Mouse (Mus musculus) midbrain, embryonic 11.5 days (tissue): Measurements from ENCODE around the gene Gm3327. TPM values are rescaled to one million over a fixed set of nuclear protein-coding genes. Genes with fewer than 3 reads are reported as not detected.
"Not testable (repeated sequence)": the region's sequence is repeated elsewhere in the genome, so short reads cannot be mapped to it uniquely, and the experiment has no call there.

Source experiments
- ATAC-seq: fragments of 200-750 bp; cut with Nextera tagmentation; 2 replicates; pipeline ENCODE4 v1.8.0; 2017; ENCODE audit warnings: moderate TSS enrichment, moderate library complexity; ENCODE audit not compliant: low FRiP score
- DNase-seq: peaks from one replicate; pipeline ENCODE4 v3.0.0; 2015; ENCODE audit warnings: low spot score; ENCODE audit errors: missing footprints
- H3K27ac ChIP-seq: fragments of 300-500 bp; sonication (generic); 2 replicates; pipeline ENCODE4 v1.5.1; 2014; ENCODE audit warnings: low read depth, low read length
- H3K27me3 ChIP-seq: fragments of 300-500 bp; sonication (generic); 2 replicates; pipeline ENCODE4 v1.6.1; 2014; ENCODE audit warnings: mild to moderate bottlenecking, low read length, moderate library complexity, mixed read lengths; ENCODE audit not compliant: control insufficient read depth, insufficient read depth
- H3K36me3 ChIP-seq: fragments of 300-500 bp; sonication (generic); 2 replicates; pipeline ENCODE4 v1.6.1; 2014; ENCODE audit warnings: mild to moderate bottlenecking, low read length, moderate library complexity, mixed read lengths; ENCODE audit not compliant: control insufficient read depth, insufficient read depth
- H3K4me1 ChIP-seq: fragments of 300-500 bp; sonication (generic); 2 replicates; pipeline ENCODE4 v1.6.1; 2014; ENCODE audit warnings: low read length; ENCODE audit not compliant: control insufficient read depth, insufficient read depth
- H3K4me2 ChIP-seq: fragments of 300-500 bp; sonication (generic); 2 replicates; pipeline ENCODE4 v1.6.1; 2014; ENCODE audit warnings: mild to moderate bottlenecking, moderate library complexity
- H3K4me3 ChIP-seq: fragments of 300-500 bp; sonication (generic); 2 replicates; pipeline ENCODE4 v1.5.1; 2014; ENCODE audit warnings: low read depth, low read length
- H3K9ac ChIP-seq: fragments of 300-500 bp; sonication (generic); 2 replicates; pipeline ENCODE4 v1.6.1; 2014; ENCODE audit warnings: low read length
- H3K9me3 ChIP-seq: fragments of 300-500 bp; sonication (generic); 2 replicates; pipeline ENCODE4 v1.6.1; 2016; ENCODE audit warnings: low read length; ENCODE audit not compliant: control insufficient read depth
- WGBS: fragments of 180-500 bp; shearing (Covaris S2); extraction: QIAGEN DNeasy Blood & Tissue Kit; methylation state at CpG from one replicate; pipeline ENCODE4 v1.1.7; 2014; 5-methylcytosine and 5-hydroxymethylcytosine counted together
- polyA plus RNA-seq: library from polyadenylated mRNA; unstranded; fragments of >200 nt; fragmentation: Nextera tagmentation; extraction: Ambion mirVana; gene quantifications from 2 replicates; pipeline ENCODE4 v1.2.1, GENCODE M21; 2014

The Gm3327 gene
- not detected in 2 replicates for polyA plus RNA-seq

DNA sequence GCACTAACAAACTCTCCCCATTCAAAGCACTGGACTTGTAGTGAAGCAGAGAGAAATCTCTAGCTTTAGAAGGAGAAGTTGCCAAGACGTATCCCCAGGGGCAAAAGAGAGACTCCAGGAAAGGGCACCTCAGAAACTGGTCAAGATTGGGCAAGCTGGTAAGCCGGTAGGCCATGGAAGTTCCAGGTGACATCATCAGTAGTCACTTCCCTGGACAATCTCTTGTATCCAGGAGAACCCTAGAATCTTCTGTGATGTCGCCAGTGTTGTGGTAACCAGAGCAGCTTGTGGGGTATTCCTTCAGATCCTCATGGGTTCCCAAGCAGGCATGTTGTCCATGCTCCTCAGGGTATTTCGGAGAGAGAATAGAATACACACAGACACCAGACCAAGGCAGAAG is at the start of gene Gm3327:
Gene Gm3327, plus strand, starts transcription at position 301 of the 400 bp plus-strand sequence.
- not testable (repeated sequence) for H3K4me3 ChIP-seq, H3K9me3 ChIP-seq, H3K36me3 ChIP-seq, DNase-seq, H3K27ac ChIP-seq, H3K4me1 ChIP-seq, H3K9ac ChIP-seq, H3K27me3 ChIP-seq, ATAC-seq, H3K4me2 ChIP-seq
- 83% methylated on average over 3 of the region's 4 CpGs for WGBS

DNA sequence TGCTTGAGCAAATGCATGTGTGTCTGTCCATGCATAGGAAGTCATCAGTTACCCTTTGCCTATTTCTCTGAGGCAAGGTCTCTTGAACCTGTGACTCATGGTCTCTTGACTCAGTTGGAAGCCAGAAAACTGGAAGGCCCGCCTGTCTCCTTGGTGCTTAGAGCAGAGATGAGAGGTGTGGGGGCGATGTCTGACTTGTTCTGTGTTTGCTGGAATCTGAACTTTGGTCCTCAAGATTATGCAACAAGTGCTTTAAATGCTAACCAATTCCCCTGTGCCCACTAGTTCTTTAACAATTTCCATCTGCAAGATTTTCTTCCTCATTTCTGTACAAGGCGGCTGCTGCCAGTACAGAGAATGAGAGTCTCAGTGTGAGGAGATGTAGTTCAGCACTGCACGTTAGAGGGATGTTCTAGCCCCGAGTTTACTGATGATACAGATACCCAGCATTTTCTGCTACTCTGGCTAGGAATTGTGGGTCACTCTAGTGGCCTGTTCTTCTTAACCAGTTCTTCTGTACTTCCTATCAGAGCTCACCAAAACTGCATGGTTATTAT is 45.8 kb upstream of the Gm3327 start:
- DNase-seq, H3K4me1 ChIP-seq: not testable (repeated sequence)

DNA sequence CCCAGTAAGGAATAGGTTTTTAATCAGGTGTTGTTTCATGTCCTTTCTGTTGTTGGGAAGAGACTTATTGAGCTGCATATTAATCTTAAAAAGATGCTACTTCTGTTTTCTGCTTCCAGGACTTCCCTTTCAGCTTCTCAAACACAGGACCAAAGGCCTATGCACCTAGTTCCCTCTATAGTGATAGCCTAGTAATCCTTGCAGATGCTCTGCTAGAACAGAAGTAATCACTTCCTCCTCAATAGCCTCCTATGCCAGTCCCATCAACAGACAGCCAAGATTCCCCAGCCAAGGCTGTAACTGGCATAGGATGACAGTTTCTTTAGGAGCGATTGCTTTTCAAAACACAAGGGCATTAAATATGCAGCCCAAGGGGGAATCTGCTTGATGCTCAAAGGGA is 37.1 kb upstream of the Gm3327 start:
- H3K4me2 ChIP-seq, H3K4me1 ChIP-seq, DNase-seq, H3K27ac ChIP-seq, ATAC-seq, H3K36me3 ChIP-seq, H3K9me3 ChIP-seq, H3K9ac ChIP-seq, H3K4me3 ChIP-seq, H3K27me3 ChIP-seq: not testable (repeated sequence)
- WGBS: 86% methylated on average over 1 of the region's 1 CpGs

More for the DNA sequence above, 45.8 kb upstream of the Gm3327 start:
- H3K4me3 ChIP-seq, H3K27ac ChIP-seq, H3K9ac ChIP-seq, H3K27me3 ChIP-seq, H3K36me3 ChIP-seq, ATAC-seq, H3K4me2 ChIP-seq, H3K9me3 ChIP-seq: not testable (repeated sequence)
- 89% methylated on average over 5 of the region's 5 CpGs for WGBS

DNA sequence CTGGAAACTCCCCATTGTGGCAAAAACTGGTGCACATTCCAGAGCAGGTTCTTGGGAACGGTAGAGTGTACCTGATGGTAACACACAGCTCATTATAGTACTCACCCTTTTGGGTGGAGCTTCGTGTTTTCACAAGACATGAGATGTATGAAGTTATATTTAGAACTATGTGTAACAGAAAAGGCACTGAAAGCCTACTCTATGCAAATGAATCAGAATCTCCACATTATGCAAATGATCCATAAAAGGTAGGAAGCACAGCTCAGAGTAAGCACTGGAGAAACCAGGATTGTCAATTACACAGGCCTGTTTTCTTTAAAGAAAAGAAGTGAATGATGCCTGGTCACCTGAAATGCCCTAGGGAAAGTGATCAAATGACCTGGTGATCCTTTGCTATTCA is 36.1 kb upstream of the Gm3327 start:
- not testable (repeated sequence) for H3K4me1 ChIP-seq, H3K36me3 ChIP-seq, H3K9ac ChIP-seq, DNase-seq, H3K27ac ChIP-seq, H3K27me3 ChIP-seq, H3K4me3 ChIP-seq, H3K4me2 ChIP-seq, H3K9me3 ChIP-seq, ATAC-seq
- 78% methylated on average over 2 of the region's 2 CpGs for WGBS

DNA sequence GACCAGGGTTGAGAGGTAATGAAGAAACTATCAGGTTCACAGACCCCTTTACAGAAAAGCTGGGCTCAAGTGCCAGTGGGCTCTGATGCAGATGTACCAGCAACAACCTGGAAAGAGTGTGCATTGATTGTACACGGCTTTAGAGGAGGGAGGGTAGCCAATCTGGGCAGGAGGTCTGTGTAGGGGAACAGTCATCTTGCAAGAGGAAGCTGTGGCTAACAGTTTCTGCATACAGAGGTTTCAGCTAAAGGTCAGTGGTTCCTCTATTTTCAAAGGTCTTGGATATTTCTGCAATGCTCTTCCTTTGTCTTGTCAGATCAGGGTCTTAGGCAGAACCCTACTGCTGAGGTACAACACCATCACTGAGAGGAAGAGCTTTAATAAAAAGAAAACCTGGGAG is 32.1 kb upstream of the Gm3327 start:
- H3K4me2 ChIP-seq, H3K9ac ChIP-seq, H3K4me3 ChIP-seq, H3K27me3 ChIP-seq, DNase-seq, ATAC-seq, H3K27ac ChIP-seq, H3K4me1 ChIP-seq, H3K36me3 ChIP-seq, H3K9me3 ChIP-seq: not testable (repeated sequence)
- WGBS: 68% methylated on average over 1 of the region's 1 CpGs

DNA sequence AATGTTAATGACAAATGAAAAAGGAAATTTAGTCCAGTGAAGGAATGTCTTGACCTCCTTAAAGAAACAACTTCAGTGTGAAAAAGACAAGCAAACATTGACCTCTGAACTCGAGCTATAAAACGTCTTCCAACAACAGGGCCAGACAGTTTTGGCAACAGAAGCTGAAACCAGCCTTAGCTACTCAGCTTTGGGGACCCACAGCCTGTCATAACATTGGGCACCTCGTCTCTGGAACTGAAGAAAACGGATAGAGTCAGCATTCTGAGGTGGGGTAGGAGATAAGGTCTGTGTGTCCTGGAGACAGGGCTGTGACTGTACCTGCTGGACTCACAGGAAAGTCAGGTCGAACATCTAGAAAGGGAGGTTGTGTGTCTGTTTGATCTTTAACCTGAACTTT is 29.2 kb upstream of the Gm3327 start:
- H3K27me3 ChIP-seq, ATAC-seq, H3K27ac ChIP-seq, DNase-seq, H3K4me3 ChIP-seq, H3K36me3 ChIP-seq, H3K9me3 ChIP-seq, H3K9ac ChIP-seq, H3K4me1 ChIP-seq, H3K4me2 ChIP-seq: not testable (repeated sequence)
- 63% methylated on average over 5 of the region's 5 CpGs for WGBS

DNA sequence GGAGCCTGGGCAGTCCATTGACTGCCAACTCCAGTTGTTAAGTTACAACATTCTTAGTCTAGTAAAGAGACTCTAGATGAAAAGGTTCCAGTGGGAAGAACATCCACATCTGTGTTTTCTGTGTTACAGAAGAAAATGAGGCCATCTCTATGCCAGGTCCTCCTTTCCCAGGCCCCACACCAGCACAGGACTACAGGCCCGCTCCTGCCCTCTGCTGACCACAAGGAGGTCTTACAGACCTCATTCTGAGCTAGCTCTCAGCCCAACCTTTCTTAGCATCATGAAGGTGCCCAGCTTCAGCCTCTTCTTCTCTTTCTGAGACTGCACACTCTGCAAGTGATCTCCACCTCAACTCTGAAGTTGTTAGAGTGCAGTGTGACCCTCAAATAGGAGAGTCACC is 23.6 kb upstream of the Gm3327 start:
- not testable (repeated sequence) for H3K9ac ChIP-seq, H3K36me3 ChIP-seq, H3K4me2 ChIP-seq, ATAC-seq, H3K4me3 ChIP-seq, DNase-seq, H3K9me3 ChIP-seq, H3K4me1 ChIP-seq, H3K27me3 ChIP-seq, H3K27ac ChIP-seq
- WGBS: no CpG with 5 or more reads among the region's 1 CpGs

DNA sequence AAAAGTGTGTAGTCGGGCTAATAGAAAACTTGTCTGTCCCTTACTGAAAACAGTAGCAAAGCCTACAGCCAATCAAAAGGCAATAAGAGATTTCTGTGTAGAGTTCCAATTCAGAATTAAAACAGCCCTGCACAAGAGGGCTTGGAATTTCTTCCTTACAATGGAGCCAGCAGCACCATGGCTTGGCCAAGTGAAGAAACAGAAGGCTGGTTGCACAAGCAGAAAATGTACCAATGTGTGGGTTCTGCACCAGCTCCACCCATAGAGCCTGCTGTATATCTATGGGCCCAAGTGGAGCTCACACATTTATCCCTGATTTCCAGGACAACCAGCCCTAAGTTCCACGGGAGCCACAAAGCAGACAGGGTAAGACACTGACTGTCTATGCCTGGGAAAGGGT is 21.3 kb upstream of the Gm3327 start, which contains the start of gene Ear2:
Gene Ear2, plus strand, starts transcription at position 301 of the 400 bp plus-strand sequence.
- H3K9me3 ChIP-seq, H3K9ac ChIP-seq, H3K4me3 ChIP-seq, H3K4me2 ChIP-seq, H3K4me1 ChIP-seq, H3K36me3 ChIP-seq, DNase-seq, H3K27me3 ChIP-seq, H3K27ac ChIP-seq, ATAC-seq: not testable (repeated sequence)
- WGBS: 84% methylated on average over 2 of the region's 2 CpGs

DNA sequence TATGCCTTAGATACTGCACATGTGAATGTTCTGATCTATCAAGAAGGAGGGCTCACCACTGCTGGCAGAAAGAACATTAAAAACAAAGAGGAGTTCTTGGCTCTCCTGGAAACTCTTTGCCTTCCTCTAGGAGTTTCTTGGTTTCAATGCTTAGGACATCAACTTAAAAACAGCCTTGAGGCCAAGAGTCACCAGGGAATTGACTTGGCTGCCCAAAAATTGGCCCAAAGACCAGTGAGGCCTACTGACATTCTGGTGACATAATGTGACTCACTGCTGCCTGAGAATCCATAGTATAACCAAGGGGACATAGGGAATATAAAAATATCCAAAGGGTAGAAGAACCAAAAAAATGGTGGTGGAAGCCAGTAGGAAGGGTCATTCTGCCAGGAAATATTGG is 12.7 kb upstream of the Gm3327 start:
- ATAC-seq: no peak
- DNase-seq: no peak
- Histone ChIP-seq H3K36me3 (no peaks in the 10 kb centered on the region), H3K4me2 (no peak overlapping the region), H3K4me1 (no peaks in the 10 kb centered on the region), H3K9me3 (no peaks in the 10 kb centered on the region), H3K27me3 (no peaks in the 10 kb centered on the region), H3K4me3 (no peak overlapping the region), H3K9ac (no peak overlapping the region), H3K27ac (no peak overlapping the region)
